Mouse (Mus musculus) embryonic facial prominence, embryonic 15.5 days (tissue): ENCODE data around the gene Nrn1. TPM values are rescaled to one million over a fixed set of nuclear protein-coding genes. Genes with fewer than 3 reads are reported as not detected.

Source experiments
- ATAC-seq: fragments of 200-750 bp; cut with Nextera tagmentation; 2 replicates; pipeline ENCODE4 v1.8.0; 2017; ENCODE audit warnings: low read depth, moderate TSS enrichment; ENCODE audit not compliant: insufficient number of reproducible peaks, low FRiP score, low TSS enrichment
- H3K27ac ChIP-seq: fragments of 300-500 bp; sonication (generic); replicated peaks from 2 replicates; pipeline ENCODE4 v1.5.1; 2015; ENCODE audit warnings: mild to moderate bottlenecking, inconsistent platforms
- H3K27me3 ChIP-seq: fragments of 300-500 bp; sonication (generic); 2 replicates; pipeline ENCODE4 v1.6.1; 2015; ENCODE audit warnings: inconsistent platforms
- H3K36me3 ChIP-seq: fragments of 300-500 bp; sonication (generic); 2 replicates; pipeline ENCODE4 v1.6.1; 2015; ENCODE audit warnings: mild to moderate bottlenecking, inconsistent platforms
- H3K4me1 ChIP-seq: fragments of 300-500 bp; sonication (generic); 2 replicates; pipeline ENCODE4 v1.6.1; 2015; ENCODE audit warnings: inconsistent platforms
- H3K4me2 ChIP-seq: fragments of 300-500 bp; sonication (generic); replicated peaks from 2 replicates; pipeline ENCODE4 v1.6.1; 2015; ENCODE audit warnings: mild to moderate bottlenecking, inconsistent platforms
- H3K4me3 ChIP-seq: fragments of 300-500 bp; sonication (generic); replicated peaks from 2 replicates; pipeline ENCODE4 v1.5.1; 2015; ENCODE audit warnings: mild to moderate bottlenecking, inconsistent platforms
- H3K9ac ChIP-seq: fragments of 300-500 bp; sonication (generic); 2 replicates; pipeline ENCODE4 v1.6.1; 2015; ENCODE audit warnings: inconsistent platforms
- H3K9me3 ChIP-seq: fragments of 300-500 bp; sonication (generic); replicated peaks from 2 replicates; pipeline ENCODE4 v1.6.1; 2016; ENCODE audit warnings: inconsistent platforms
- WGBS: fragments of 180-500 bp; shearing (Covaris S2); methylation state at CpG from one replicate; pipeline ENCODE4 v1.1.7; 2015; 5-methylcytosine and 5-hydroxymethylcytosine counted together
- polyA plus RNA-seq: library from polyadenylated mRNA; unstranded; fragments of >200 nt; fragmentation: Nextera tagmentation; extraction: Ambion mirVana; gene quantifications from 2 replicates; pipeline ENCODE4 v1.2.1, GENCODE M21; 2015

The Nrn1 gene
- polyA plus RNA-seq, 1 experiment from 2014 or later: 6.5 TPM

GRCm38 (mm10) chr13:36679345-36679744 lies 55.6 kb downstream of the Nrn1 start:
- Histone ChIP-seq H3K9me3 (no peaks in the 10 kb centered on the region), H3K4me2 (no peak overlapping the region), H3K9ac (no peak overlapping the region), H3K36me3 (no peaks in the 10 kb centered on the region), H3K27me3 (no peaks in the 10 kb centered on the region), H3K27ac (no peak overlapping the region), H3K4me3 (no peak overlapping the region), H3K4me1 (no peaks in the 10 kb centered on the region)
- ATAC-seq: no peak
- 56% methylated on average over 1 of the region's 1 CpGs for WGBS
